ENCODE assay signal across 17 mouse cellular contexts in the genomic region with DNA sequence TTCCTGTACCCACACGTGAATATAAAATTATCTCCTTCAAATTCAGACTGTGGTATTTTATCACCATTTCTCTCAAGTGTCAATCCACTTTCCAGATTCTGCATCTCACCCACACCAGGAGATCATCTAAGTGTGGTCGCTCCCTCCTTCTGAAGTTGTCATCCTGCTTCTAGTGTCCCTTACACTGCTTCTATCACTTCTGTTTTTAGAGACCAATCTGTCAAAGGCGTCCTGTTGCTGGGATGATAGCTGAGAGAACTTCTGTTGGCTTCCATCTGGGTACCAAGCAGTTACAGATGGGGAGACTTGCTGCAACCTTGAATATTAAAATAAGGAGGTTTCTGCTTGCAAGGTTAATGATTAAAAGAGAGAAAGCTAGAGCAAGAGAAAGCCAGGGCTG.
DNase-seq lines count a peak whose midpoint lies in the region; ATAC-seq lines count a peak whose summit lies in the region.
"Had no signal": no experiment of that assay in that cellular context is flagged by ENCODE, and none has a peak within 500 bp of the region (broad histone marks: within the 10 kb centered on the region; RNA-seq: fewer than 3 reads in every experiment).

No protein-coding gene starts in this region.

- intact Hi-C loops in left cerebral cortex, postnatal 4 days (cut with DNase I), result no loop called here

- peak; percentile 85 for ATAC-seq in frontal cortex, adult (ENCODE audit: low TSS enrichment)
- ATAC-seq: forebrain, embryonic 15.5 days had no signal

- no peak for DNase-seq in frontal cortex, postnatal 25 days (ENCODE audit: low spot score in 2 of 2)
- DNase-seq in left cerebral cortex, adult 9 months (ENCODE audit: low spot score in 2 of 2), result peak; percentile 10 to 28
- no peak for DNase-seq in left cerebral cortex, postnatal 4 days
- DNase-seq in layer of hippocampus, adult 9-11 months, result peak; percentile 61
- no peak for DNase-seq in adrenal gland, adult (ENCODE audit: inconsistent age in 2 of 2, low spot score in 1 of 2)
- no peak for DNase-seq in urinary bladder, adult 18-20 months (ENCODE audit: low spot score in 2 of 2)
- DNase-seq: adrenal gland, postnatal 14 days; cerebellum, adult 9-11 months; gastrocnemius, adult 2 months; kidney, adult 2 months; kidney, postnatal 36 days; liver, embryonic 13.5 days; lung, adult 2 months; lung, postnatal 14 days; thymus, postnatal 25 days had no signal

Comparison
In these comparisons a context has a peak if more than half of its experiments do, and no peak if none do; other contexts are left out.
1. DNase-seq: peak in left cerebral cortex, adult 9 months (2 of 2) and layer of hippocampus, adult 9-11 months (single experiment); none in frontal cortex, postnatal 25 days (0 of 2), left cerebral cortex, postnatal 4 days (single experiment), adrenal gland, adult (0 of 2) and urinary bladder, adult 18-20 months (0 of 2).